Mouse (Mus musculus): ENCODE measurements around the gene Btbd3.

The Btbd3 gene

DNA sequence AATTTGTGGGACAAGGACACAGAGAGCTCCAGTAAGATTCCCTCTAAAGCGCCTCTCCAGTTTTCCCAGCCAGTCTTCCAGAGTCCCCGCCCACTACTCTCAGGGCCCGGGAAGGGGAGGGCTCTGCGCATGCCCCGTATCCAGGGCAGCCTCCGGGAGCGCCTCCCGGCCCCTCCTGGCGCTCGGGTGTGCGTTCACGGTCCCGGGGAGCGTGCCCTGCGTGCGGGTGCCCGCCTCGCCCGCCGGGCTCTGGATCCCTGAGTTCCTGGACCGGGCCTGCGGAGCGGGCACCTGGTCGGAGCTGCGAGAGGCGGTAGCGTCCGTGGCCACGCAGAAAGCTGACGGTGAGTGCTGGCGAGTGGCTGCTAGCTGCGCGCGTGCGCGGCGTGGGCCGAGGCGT lies at the start of gene Btbd3:
TSS of gene Btbd3 (plus strand) at position 155 of the 400 bp plus-strand sequence.
- DNase-seq = peak; percentile 95 to 97

DNA sequence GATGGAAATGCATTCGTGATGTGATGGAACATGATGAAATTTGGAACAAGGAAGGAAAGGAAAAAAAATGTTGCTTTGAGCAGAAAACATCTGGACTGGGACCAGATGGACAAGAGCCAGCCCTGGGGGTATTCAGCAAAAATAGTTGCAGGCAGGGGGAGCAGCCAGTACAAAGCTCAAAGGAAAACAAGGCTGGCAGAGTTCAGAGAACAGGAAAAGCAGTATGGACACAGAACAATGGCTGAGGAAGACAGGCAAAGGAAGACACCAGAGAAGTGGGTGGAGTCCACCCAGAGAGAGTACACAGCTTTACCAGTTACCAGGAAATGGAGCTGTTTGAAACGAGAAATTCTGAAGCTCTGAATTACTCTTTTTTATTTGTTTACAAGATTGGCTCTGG lies 40.8 kb upstream of the Btbd3 start:
- DNase-seq = peak; percentile 78 to 83

DNA sequence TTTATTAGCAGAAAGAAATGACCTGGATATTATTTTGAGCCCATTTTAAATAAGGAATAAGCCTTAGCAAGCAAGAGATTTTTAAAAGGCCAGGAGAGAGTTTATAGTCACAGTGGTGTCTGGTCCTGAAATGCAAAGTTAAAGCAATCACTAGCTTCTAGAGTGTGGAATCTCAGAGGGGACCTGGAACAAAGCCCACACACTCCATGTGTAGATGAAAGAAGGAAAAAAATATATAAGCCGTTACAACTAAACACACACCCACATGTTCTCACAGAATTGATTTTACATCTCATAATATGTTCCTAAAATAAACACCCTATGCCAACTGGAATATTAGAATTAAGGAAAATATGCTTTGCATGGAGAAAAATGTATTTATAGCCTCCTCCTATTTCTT lies 36.1 kb upstream of the Btbd3 start:
- no peak for DNase-seq

GRCm38 (mm10) chr2:138232247-138232646 lies 24.1 kb upstream of the Btbd3 start:
- DNase-seq = no peak

- DNase-seq = no peak
Measured at GRCm38 (mm10) chr2:138236149-138236548, 20.2 kb upstream of the Btbd3 start.

GRCm38 (mm10) chr2:138242452-138242851 lies 13.9 kb upstream of the Btbd3 start:
- no peak for DNase-seq

- DNase-seq = peak; percentile 40 to 49
Measured at GRCm38 (mm10) chr2:138245631-138246289, 10.6 kb upstream of the Btbd3 start.

DNA sequence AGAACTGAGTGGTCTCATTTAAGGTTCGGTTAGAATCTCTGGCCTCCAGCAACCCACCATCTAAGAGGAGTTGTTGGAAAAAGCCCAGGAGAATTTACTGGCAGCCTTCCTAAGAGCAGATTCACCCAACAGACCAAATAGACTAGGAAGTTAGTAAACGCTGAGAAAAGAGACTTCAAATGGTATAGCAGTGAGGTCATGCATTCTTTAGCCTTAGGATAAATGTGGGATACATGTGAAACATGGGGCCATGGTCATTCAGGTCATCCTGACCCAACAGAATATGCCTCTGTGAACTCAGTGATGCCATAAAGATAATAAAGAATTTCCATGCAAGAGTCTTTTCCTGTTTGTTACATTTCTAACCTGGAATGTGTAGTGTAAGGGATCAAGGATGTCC lies 8.4 kb upstream of the Btbd3 start:
- no peak for DNase-seq

DNA sequence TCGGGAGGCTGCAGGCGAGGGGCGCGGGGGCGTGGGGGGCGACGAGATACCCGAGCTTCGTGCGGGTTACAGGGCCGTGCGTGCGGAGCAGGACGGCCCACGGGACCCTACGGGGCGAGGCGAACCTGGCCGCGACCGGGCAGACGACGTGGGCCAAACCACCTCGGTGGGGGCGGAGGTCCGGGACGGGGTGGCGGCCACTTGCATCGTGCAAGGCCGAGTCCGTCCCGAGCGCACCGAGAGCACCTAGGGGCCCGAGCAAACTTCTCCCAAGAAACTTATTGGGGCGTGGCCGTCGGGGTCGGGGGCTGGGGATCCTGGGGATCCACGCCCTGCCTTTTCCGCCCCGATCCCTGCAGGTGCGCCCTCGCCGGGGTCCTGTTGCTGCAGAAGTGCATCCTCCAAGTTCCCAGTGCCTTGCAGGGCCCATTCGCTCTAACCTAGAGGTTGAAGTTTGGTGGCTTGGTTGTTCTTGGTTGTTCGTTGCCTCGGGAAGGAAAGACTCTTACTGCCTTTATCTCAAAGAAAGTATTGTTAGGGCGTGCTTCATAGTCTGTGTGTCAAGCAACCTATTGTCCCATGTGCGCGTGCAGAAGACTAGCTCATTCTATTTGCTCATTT lies 596 bp downstream of the Btbd3 start:
- DNase-seq = peak; percentile 63 to 76

DNA sequence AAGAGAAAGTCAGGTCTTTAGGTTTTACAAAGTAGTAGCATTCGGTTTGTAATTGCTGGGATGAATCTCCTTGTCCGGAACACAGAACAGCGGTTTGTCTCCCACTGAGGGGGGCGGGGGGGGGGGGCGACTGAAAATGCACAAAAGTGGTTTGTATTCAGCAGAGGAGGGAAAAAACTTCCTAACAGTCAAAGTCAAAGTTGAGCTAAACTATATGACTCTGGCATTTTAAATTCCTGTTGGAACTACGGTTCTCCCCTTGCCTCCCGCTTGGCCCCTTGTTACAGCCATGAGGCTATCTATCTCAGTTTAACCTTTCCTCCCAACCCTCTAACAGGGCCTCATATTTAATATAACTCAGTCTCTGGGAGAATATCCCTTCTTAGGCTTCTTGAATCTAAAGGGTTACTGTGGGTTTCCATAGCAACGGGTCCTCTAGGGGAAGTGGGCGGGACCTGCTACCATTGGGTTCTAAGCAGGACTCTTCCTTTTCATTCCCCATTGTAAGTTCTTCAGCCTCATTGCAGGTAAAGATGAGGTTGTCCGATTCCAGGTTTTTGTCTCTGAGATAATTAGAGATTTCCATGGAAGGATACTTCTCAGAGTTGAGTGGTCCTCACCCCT lies 1.4 kb downstream of the Btbd3 start:
- DNase-seq = peak; percentile 65 to 75

- DNase-seq = no peak
Measured at GRCm38 (mm10) chr2:138261140-138261539, 4.8 kb downstream of the Btbd3 start.

DNA sequence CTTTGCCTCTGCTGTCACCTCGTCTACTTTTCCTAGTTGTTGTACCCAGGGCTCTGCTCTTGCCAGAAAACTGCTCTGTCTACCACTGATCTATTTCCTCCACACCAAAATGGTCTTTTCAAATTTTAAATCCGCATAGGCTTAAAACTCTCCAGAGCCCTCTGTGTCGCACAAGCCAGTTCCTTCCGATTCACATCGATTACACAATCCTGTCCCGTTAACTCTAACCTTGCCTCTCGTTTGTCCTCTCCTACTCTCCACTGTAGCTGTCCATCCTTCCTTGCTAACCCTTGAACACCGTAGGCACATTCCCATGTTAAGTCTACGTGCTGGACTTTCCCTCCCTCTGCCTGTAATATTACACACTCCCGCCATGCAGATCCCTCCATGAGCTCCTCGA lies 6.5 kb downstream of the Btbd3 start:
- DNase-seq = no peak

GRCm38 (mm10) chr2:138265356-138266005 lies 9.1 kb downstream of the Btbd3 start:
- peak; percentile 64 to 70 for DNase-seq

DNA sequence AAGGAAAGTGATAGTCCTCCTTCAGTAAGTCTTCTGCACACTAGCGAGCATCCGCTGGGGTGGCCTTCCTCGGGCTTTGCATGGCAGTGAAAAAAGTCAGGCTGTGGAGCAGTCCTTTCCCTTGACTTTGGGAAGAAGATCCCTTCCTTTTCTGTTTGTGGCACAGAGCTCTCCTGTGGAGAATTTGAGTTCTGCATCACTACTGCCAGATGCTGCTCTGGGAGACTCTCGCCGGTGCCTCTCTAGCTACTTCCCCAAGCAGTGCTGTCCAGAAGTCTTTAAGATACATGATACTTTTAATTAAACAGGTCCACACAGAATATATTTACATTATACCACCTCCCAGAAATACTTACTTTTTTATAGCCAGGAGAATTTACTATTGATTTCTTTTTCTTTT lies 10.3 kb downstream of the Btbd3 start:
- no peak for DNase-seq

DNA sequence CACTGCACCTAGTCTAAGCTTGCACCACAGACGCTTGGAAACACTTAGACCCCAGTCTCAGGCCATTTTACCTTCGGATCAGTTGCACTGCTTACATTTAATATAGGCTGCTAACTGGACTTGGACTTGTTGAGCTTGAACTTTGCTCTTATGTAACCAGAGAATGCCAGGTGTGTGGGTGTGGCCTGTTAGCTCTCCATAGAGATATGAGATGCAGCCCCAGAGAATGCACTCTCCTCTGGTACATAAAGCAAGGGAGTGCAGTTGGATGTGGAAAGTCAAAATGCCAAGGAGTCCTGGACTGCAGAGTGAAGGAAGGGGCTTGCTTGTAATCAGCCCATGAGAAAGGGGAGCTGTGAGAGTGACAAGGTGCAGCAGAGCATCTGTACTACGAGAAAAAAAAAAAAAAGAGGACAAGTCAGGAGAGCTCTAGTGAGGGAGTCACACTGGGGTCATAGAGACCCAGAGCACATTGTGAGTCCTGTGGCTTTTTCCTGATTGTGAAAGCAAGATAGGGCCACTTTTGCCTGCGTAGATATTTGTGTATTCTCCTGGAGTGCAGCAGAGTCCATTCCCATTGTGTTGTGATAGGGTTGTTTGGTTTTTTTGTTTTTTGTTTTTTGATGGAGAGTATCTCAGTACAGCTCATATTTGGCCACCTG lies 11.6 kb downstream of the Btbd3 start:
- DNase-seq = peak in 1 of 2 experiments; percentile 31

DNA sequence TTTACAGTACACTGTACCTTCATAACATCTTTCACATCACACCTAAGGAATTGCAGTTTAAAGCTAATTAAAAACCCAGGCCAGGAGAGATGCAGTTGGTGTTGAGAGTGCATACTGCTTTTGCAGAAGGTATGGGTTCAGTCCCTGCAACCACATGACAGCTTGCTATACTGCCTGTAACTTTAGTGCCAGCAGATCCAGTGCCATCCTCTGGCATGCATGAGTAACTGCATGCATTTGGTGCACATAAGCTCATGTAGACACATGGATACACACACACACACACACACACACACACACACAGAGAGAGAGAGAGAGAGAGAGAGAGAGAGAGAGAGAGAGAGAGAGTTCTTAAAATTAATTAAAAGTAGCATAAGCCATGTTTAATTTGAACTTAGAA lies 13.0 kb downstream of the Btbd3 start:
- no peak for DNase-seq

DNA sequence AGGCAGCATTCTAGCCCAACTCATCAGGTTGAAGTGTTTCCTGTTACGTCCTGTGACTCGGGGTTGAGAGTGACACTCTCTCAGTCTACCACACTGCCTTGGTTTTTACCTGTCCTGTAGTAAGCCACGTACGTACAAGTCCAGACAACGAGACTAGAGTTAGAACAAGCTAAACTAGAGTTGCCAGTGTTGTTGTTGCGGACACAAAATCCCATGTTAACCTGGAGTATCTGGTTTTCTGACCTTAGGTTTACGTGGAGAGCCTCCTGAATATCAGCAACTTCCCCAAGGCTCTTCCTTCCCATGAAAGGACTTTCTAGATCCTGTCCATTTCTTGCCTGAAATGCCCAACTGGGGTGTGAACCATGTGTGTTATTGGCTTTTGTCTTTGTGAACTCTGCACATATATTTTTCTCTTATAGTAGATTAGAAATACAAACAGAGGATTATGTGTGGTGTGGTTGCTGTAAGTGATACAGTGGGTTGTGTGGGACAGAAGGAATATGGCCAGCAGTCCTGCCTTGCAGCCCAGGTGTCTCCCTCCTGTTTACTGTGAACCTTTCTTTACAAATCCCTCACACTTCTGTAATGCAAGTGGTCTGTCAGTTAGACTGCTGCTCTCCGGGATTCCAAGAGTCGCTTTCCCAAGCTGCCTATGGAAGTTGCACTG lies 17.2 kb downstream of the Btbd3 start:
- DNase-seq = no peak

GRCm38 (mm10) chr2:138274086-138274485 lies 17.7 kb downstream of the Btbd3 start:
- no peak for DNase-seq

GRCm38 (mm10) chr2:138277842-138278691 lies 21.7 kb downstream of the Btbd3 start:
- peak; percentile 67 to 73 for DNase-seq

- DNase-seq = peak in 1 of 2 experiments; percentile 36
Measured at GRCm38 (mm10) chr2:138278853-138279640, 22.7 kb downstream of the Btbd3 start.

- peak in 1 of 2 experiments; percentile 42 for DNase-seq
Measured at GRCm38 (mm10) chr2:138279641-138280040, 23.3 kb downstream of the Btbd3 start.

All from kidney, postnatal 4 days (tissue).